Mouse (Mus musculus): ENCODE data around the gene Fut1.

The Fut1 gene

GRCm38 (mm10) chr7:45667761-45668160 is 50.7 kb downstream of the Fut1 start:
- DNase-seq (ENCODE audit: low spot score) = no peak

GRCm38 (mm10) chr7:45668921-45669320 is 51.8 kb downstream of the Fut1 start:
- no peak for DNase-seq (ENCODE audit: low spot score)

Data from T-cell, adult 2 months (primary cell).